Mouse (Mus musculus) ES-Bruce4 (cell line): ENCODE measurements around the gene Ptgis. TPM values are rescaled to one million over a fixed set of nuclear protein-coding genes. Genes with fewer than 3 reads are reported as not detected.

Source experiments
- H3K27ac ChIP-seq: 2 replicates; pipeline ENCODE4 v1.5.1; 2012; ENCODE audit warnings: low read length, inconsistent platforms; ENCODE audit not compliant: insufficient read depth
- H3K27me3 ChIP-seq: 2 replicates; pipeline ENCODE4 v1.6.1; 2012; ENCODE audit warnings: mild to moderate bottlenecking, low read length, inconsistent platforms; ENCODE audit not compliant: control insufficient read depth, poor library complexity, insufficient read depth, severe bottlenecking
- H3K36me3 ChIP-seq: 2 replicates; pipeline ENCODE4 v1.6.1; 2012; ENCODE audit warnings: inconsistent platforms, mild to moderate bottlenecking, low read length, moderate library complexity; ENCODE audit not compliant: control insufficient read depth, poor library complexity, insufficient read depth, severe bottlenecking
- H3K4me1 ChIP-seq: one replicate; pipeline ENCODE4 v1.8.1; 2011; ENCODE audit warnings: low read length; ENCODE audit not compliant: control insufficient read depth, insufficient read depth
- H3K4me3 ChIP-seq: 2 replicates; pipeline ENCODE4 v1.5.1; 2011; ENCODE audit warnings: low read depth, mild to moderate bottlenecking, low read length
- H3K9ac ChIP-seq: 2 replicates; pipeline ENCODE4 v1.6.1; 2012; ENCODE audit warnings: low read depth, mild to moderate bottlenecking, inconsistent platforms; ENCODE audit not compliant: poor library complexity, severe bottlenecking
- H3K9me3 ChIP-seq: replicated peaks from 2 replicates; pipeline ENCODE4 v1.6.1; 2012; ENCODE audit warnings: mild to moderate bottlenecking, low read length, inconsistent platforms; ENCODE audit not compliant: control insufficient read depth, poor library complexity, insufficient read depth, severe bottlenecking
- CTCF ChIP-seq: IDR thresholded peaks from one replicate; pipeline ENCODE4 v1.8.1; 2011; ENCODE audit warnings: low read depth, low read length
- EP300 ChIP-seq: IDR thresholded peaks from 2 replicates; pipeline ENCODE4 v1.6.1; 2011; ENCODE audit warnings: low read depth, low read length; ENCODE audit not compliant: insufficient read depth
- POLR2A ChIP-seq: IDR thresholded peaks from one replicate; pipeline ENCODE4 v1.8.1; 2011; ENCODE audit warnings: low read length; ENCODE audit not compliant: insufficient read depth
- polyA plus RNA-seq: library from polyadenylated mRNA; stranded (reverse); fragments of >200 nt; gene quantifications from 2 replicates; pipeline ENCODE4 v1.2.4, GENCODE M21; 2011; ENCODE audit warnings: low read depth; ENCODE audit not compliant: missing spikeins, insufficient read depth, insufficient read length

Ptgis gene
- polyA plus RNA-seq, 1 experiment: 6.8 TPM

GRCm38 (mm10) chr2:167150880-167151279 lies 89.5 kb downstream of the Ptgis start:
- Histone ChIP-seq H3K9me3 (no peaks in the 10 kb centered on the region), H3K4me3 (no peak overlapping the region), H3K36me3 (no peaks in the 10 kb centered on the region), H3K27me3 (no peaks in the 10 kb centered on the region), H3K4me1 (peaks cover 6% of the 10 kb centered on the region), H3K27ac (no peak overlapping the region), H3K9ac (no peak overlapping the region)
- TF ChIP-seq CTCF (no peak), POLR2A (no peak), EP300 (no peak)

- Histone ChIP-seq H3K27me3 (no peaks in the 10 kb centered on the region), H3K36me3 (no peaks in the 10 kb centered on the region), H3K4me1 (no peaks in the 10 kb centered on the region), H3K27ac (no peak overlapping the region), H3K4me3 (no peak overlapping the region), H3K9me3 (no peaks in the 10 kb centered on the region), H3K9ac (no peak overlapping the region)
- no peak for TF ChIP-seq POLR2A
- TF ChIP-seq EP300: no peak
Observed at GRCm38 (mm10) chr2:167150135-167150534, 90.3 kb downstream of the Ptgis start.

- Histone ChIP-seq H3K9ac (no peak overlapping the region), H3K27me3 (no peaks in the 10 kb centered on the region), H3K4me3 (no peak overlapping the region), H3K9me3 (no peaks in the 10 kb centered on the region), H3K27ac (no peak overlapping the region), H3K36me3 (no peaks in the 10 kb centered on the region), H3K4me1 (no peaks in the 10 kb centered on the region)
- TF ChIP-seq EP300 (no peak), CTCF (no peak), POLR2A (no peak)
Observed at GRCm38 (mm10) chr2:167149035-167149434, 91.4 kb downstream of the Ptgis start.

GRCm38 (mm10) chr2:167147708-167148107 lies 92.7 kb downstream of the Ptgis start:
- Histone ChIP-seq H3K9me3 (no peaks in the 10 kb centered on the region), H3K4me1 (no peaks in the 10 kb centered on the region), H3K9ac (no peak overlapping the region), H3K27me3 (no peaks in the 10 kb centered on the region), H3K36me3 (no peaks in the 10 kb centered on the region), H3K4me3 (no peak overlapping the region), H3K27ac (no peak overlapping the region)
- TF ChIP-seq CTCF (no peak), EP300 (no peak), POLR2A (no peak)

- Histone ChIP-seq H3K27ac (no peak overlapping the region), H3K36me3 (no peaks in the 10 kb centered on the region), H3K27me3 (no peaks in the 10 kb centered on the region), H3K9ac (no peak overlapping the region), H3K9me3 (no peaks in the 10 kb centered on the region), H3K4me3 (no peak overlapping the region), H3K4me1 (no peaks in the 10 kb centered on the region)
- TF ChIP-seq EP300 (no peak), CTCF (no peak), POLR2A (no peak)
Observed at GRCm38 (mm10) chr2:167145904-167146303, 94.5 kb downstream of the Ptgis start.

- Histone ChIP-seq H3K9ac (no peak overlapping the region), H3K36me3 (no peaks in the 10 kb centered on the region), H3K27me3 (no peaks in the 10 kb centered on the region), H3K4me3 (no peak overlapping the region), H3K27ac (no peak overlapping the region), H3K4me1 (no peaks in the 10 kb centered on the region), H3K9me3 (no peaks in the 10 kb centered on the region)
- TF ChIP-seq EP300: peak; percentile 9; the same call in 1 of the 2 replicates
- TF ChIP-seq CTCF: no peak
- TF ChIP-seq POLR2A: no peak
Observed at GRCm38 (mm10) chr2:167144439-167145307, 95.7 kb downstream of the Ptgis start.
